Mouse (Mus musculus): ENCODE results near the gene Hoxb6.

The Hoxb6 gene

DNA sequence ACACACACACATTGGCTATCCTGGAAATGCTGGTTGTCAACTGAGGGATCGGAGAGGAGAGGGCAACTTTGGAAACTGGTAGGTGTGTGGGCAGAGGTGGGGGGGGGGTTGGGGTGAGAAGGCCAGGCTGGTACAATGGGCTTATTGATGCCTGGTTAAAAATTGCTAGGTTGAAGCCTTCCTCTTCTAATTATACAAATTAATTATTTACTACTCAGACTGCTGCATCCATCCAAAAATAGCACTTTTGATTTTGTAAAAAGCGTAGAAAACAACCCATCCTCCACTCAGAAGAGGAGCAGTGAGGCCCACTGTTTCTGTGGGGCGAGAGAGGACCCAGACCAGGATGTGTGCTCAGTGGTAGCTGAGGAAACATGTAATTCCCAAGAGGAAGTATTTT lies 42.7 kb downstream of the Hoxb6 start:
- no peak for DNase-seq (ENCODE audit: low spot score)

DNA sequence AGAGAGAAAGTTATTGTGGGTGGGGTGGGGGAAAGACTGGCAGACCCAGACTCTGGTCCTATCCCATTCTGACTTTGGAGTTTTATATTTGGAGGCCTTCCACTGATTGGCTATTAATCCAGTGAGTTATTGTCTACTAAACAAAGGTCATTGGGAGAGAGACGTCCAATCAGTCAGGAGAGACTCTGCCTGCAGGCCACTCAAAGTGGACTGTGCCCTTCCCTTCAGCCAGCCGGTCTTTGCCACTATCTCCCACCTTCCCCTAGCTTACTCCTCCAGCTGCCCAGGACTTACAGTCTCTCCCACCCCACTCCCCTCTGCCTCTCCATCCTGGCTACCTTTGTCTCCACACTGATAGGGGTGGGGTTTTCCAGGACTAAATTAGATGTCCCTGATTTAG lies 44.3 kb downstream of the Hoxb6 start:
- no peak for DNase-seq (ENCODE audit: low spot score)

DNA sequence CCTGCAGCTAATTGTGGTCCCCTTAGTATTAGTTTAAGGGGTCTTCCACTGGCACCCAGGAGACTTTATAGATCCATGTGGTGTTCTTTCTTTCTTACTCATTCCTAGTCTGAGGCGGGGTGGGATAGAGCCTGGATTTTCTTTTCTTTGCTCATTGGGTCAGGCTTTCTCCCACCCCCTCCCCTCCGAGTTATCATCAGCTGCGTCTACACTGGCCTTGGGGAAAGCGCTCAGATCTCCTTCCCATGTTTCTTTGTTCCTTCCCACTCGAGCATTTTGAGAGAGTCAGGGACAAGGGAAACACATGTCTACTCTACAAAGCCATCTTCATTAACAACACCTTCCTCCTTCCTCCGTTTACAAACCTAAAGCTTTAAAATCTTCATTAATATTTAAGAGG lies 44.8 kb downstream of the Hoxb6 start:
- DNase-seq (ENCODE audit: low spot score), result no peak

DNA sequence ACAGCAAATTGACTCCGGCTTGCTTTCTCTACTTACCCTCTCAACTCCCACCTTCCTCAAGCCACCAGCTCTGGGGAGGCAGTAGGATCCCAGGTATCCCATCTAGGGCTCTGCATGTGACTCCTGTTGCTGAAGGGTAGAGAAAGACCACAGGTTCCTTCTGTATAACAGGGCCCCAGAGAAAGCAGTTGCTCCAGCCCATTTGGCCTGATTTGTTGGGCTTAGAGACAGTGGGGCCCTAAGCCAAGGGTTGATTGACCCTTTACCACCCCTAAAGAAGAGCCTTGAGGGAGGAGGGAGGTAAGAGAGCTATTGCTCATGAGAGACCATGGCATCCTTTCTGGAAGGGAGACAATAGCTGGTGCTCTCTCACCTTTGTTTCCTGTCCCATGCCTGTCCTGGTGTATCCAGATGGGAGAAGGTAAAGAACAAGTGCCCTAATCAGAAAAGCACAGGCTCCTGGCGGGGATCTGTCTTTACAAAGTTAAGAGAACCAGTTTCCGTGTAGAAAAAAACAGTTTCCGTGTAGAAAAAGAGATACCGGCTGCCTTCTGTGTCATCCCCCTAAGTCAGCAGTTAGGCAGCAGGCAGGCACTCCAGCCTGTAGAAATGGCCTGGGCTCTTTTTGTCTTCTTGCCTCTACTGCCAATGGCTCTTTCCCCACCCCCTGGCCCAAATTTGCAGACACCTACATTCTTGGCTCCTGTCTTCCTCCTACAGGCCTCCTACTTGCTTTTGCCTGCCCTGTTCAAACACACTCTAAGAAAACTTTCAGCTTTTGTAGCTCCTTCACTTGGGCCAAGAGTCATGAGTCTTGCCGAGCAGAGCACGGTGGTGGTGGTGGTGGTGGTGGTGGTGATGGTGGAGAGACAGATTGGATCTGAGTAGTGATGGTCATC lies 46.9 kb downstream of the Hoxb6 start:
- no peak for DNase-seq (ENCODE audit: low spot score)

DNA sequence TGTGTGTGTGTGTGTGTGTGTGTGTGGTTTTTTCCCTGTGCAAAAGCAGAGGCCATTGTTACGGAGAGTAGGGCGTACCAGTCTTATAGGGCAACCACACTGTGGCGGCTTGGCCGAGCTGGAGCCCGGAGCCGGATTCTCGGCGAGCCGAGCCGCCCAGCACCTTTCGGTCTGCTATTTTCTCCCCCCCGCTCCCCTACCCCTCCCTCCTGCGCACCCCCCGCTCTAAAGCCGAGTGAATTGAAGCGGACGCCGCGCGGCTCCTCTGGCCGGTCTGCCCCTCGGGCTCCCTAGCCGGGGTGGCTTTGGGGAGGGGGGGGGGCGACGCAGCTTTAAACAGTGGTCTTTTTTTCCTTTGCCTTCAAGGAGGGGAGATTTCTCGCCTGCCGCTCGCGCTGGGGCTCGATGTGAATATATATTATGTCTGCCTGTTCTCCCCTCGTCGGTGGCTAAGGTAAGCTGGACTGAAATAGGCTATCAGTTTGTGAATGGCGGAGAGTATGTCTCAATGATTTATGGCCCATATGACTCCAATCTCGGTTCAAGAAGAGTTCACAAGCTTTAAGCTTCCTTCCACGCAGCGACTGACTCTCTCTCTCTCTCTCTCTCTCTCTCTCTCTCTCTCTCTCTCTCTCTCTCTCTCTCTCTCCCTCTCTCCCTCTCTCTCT lies 48.6 kb downstream of the Hoxb6 start:
- DNase-seq (ENCODE audit: low spot score), result no peak

DNA sequence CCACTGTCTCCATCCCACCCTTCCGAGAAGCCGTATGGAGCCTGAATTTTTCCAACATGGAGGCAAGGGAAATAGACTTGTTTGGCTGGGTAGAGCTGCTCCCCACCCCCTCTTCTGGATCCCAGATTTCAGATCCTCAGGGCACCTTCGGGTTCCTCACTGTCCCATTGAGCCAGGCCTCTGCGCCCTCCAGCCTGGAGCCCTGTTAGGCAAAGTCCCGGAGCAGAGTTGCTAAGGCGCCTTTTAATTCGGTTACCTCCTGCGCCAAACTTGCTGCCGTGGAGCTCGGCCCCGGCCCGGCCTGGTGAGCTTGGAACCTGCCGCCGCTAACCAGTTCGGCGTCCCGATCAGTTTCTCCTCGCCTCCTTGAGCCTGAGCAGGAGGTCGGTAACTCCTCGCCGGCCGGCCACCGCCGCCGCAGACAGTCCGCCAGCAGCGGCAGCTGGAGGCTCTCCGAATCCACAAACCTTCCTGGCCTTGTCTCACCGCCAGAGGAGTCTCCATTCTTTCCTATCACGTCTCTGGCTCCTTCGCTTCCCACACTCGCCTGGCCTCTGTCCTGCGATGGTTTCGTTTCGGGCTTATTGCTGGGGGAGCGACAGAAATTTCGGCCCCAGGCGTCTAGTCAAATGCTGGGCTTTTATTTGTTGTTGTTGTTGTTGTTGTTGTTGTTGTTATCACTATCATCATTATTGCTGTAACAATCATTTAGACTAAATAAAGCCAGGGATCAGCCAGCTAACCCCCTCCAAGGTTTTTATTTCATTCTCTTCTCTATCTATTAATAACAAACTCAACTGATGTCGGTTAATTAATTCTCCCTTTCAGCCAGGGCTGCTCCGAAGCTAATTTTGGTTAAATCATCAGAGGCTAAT lies 49.7 kb downstream of the Hoxb6 start:
- DNase-seq (ENCODE audit: low spot score), result no peak

DNA sequence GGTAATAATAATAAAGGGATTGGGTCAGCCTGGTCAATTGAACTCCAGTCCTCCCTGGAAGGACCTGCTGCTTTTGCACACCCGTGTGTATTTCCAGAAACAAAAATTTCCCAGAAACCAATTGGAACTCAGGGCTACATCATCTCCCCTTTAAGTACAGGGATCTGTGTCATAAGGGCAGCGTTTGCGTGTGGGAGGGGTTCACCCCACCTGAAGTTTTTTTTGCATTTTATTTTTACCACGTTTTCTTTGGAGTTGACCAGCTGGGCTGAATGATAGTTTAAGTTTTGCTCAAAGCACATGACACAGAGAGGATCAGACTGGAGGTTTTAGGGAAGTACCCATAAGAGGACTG lies 50.3 kb downstream of the Hoxb6 start:
- no peak for DNase-seq (ENCODE audit: low spot score)

DNA sequence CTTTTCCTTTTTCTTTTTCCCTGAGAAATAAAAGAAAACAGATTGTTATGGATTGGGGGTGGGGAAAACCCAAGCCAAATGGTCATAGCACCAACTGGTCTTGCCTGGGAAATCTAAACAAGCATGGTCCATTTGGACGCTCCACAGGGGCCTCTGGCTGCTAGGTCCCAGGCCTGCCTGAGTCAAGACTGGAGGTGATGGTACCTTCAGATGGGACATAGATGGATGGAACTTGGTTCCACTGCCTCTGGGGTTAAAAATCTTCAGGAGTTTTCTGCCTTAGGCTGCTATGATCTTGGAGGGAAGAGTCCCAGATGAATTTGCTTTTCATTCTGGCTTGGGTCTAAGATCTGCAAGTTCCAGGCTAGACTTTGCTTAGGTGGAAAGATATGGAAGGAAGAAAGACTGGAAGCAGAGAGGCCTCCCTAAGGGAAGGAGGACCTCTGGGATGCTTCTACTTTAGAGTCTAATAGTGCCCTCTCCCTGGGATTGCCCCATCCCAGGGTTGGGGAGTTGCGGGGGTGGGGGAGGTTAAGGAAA lies 51.0 kb downstream of the Hoxb6 start:
- DNase-seq (ENCODE audit: low spot score), result no peak

DNA sequence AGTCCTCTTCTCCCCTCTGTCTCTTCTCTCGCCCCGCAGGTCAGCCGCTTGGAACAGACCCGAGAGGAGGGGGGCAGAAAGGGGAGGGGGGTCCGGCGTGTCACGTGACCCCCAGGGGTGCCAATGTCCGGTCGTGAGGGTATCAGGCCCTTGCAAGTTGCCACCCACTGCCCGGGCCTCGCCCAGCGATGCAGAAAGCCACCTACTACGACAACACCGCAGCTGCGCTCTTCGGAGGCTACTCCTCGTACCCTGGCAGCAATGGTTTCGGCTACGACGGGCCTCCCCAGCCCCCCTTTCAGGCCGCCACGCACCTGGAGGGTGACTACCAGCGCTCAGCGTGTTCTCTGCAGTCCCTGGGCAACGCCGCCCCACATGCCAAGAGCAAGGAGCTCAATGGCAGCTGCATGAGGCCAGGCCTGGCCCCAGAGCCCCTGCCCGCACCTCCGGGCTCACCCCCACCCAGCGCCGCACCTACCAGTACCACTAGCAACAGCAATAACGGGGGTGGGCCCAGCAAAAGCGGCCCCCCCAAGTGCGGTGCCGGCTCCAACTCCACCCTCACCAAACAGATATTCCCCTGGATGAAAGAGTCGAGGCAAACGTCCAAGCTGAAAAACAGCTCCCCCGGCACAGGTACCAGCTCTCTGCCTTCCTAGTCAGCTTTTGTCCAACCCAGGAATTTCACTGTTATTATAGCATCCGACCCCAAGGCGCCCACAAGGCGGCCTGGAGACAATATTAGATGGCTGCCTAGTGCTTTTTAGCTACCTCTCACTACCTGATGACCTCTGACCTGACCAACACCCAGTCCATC lies 52.0 kb downstream of the Hoxb6 start:
- no peak for DNase-seq (ENCODE audit: low spot score)

DNA sequence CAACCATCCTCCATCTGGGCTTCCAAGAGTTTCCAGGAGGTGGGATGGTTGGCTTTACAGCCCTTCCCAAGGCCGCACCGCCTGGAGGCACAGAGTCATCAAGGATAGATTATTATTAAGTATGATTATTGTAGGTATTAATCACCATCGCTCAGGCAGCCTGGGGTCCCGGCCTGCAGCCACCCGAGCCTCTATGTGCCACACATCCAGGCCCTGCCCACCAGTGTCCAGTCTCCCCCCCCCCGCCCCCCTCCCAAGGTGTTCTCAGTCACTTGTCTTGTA lies 52.5 kb downstream of the Hoxb6 start:
- no peak for DNase-seq (ENCODE audit: low spot score)

DNA sequence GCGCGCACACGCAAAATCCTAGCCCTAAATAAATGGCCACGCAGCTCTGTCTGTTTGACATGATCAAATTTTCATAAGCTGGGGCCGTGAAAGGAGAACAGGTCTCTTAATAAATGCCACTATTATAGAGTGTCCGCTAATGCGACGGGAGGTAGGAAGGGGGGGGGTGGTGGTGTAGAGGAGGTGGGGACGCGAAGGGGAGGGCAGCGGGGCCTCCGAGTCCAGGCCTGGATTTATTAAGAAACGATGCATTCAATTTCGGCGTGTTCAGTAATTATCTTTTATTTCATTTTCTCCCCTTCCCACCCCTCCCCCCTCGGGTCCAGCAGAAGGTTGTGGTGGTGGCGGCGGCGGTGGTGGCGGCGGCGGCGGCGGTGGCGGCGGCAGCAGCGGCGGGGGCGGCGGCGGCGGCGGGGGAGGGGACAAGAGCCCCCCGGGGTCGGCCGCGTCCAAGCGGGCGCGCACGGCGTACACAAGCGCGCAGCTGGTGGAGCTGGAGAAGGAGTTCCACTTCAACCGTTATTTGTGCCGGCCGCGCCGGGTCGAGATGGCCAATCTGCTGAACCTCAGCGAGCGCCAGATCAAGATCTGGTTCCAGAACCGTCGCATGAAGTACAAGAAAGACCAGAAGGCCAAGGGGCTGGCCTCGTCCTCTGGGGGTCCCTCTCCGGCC lies 53.1 kb downstream of the Hoxb6 start:
- DNase-seq (ENCODE audit: low spot score), result no peak

DNA sequence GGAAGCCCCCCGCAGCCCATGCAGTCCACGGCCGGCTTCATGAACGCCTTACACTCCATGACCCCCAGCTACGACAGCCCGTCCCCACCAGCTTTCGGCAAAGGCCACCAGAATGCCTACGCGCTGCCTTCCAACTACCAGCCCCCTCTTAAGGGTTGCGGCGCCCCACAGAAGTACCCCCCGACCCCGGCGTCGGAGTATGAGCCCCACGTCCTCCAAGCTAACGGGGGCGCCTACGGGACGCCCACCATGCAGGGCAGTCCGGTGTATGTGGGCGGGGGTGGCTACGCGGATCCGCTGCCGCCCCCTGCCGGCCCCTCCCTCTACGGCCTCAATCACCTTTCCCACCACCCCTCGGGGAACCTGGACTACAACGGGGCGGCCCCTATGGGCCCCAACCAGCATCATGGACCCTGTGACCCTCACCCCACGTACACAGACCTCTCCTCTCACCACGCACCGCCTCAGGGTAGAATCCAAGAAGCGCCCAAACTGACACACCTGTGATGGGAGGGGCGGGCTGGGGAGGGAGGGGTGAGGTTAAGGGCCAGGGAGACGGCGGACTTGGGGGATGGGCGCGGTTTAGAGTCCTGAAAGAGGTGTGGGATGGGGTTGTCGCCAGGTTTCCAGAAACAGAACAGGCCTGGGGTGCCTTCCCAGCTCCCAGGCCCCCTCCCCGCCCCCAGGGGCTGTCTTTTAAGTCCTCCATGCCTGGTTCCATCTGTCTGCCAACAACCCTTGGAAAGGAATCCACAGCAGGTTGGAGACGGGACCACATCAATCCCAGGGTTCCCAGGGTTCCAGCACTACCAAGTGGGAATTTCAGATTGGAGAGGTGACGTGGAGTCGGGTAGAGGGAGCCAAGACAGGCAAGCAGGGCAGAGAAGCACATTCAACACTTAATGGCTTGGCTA lies 53.9 kb downstream of the Hoxb6 start:
- DNase-seq (ENCODE audit: low spot score), result no peak

DNA sequence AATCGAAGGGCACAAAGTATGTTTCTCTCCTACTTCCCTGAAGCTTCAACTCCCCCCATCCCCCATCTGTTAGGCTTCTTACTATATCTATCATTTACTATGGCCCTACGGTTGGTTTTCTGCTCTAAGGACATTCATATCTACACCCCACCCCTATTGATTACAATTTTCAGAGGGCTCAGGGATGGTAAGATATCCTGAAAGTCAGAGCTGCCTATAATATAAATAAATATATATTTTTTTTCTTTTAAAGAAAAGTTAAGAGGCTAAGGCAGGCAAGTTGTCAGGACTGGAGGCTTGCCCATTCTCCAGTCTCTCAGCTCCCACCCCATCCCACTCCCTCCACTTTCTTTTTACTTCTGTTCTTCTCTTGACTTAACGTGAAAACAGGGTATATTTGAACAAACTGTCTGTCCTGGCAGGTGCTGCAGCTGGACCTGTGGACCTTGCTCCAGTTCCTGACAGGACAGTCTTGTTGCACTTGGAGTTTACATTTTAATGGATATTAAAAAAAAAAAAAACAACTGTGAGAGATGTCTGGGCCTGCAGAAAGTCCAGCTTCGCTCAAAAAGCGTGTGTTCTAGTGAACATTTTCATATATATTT lies 54.7 kb downstream of the Hoxb6 start:
- no peak for DNase-seq (ENCODE audit: low spot score)

DNA sequence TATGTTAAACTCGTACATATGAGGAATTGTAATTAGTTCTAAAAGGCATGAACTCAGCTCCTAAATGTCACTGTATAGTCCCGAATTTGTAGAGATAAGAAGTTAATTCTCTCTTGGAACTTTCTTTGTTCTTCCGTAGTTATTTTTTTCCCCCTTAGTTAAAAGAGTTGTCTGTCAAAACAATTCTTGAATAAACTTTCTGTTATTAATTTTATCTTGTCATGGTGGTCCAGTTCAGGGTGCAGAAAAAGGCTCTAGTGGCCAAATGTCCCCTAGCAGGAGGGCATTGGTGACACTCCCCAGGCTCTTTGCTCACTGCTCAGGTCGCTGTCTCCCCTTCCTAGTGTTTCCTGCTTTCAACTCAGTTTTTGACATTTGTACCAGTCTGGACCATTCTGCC lies 55.4 kb downstream of the Hoxb6 start:
- DNase-seq (ENCODE audit: low spot score), result no peak

DNA sequence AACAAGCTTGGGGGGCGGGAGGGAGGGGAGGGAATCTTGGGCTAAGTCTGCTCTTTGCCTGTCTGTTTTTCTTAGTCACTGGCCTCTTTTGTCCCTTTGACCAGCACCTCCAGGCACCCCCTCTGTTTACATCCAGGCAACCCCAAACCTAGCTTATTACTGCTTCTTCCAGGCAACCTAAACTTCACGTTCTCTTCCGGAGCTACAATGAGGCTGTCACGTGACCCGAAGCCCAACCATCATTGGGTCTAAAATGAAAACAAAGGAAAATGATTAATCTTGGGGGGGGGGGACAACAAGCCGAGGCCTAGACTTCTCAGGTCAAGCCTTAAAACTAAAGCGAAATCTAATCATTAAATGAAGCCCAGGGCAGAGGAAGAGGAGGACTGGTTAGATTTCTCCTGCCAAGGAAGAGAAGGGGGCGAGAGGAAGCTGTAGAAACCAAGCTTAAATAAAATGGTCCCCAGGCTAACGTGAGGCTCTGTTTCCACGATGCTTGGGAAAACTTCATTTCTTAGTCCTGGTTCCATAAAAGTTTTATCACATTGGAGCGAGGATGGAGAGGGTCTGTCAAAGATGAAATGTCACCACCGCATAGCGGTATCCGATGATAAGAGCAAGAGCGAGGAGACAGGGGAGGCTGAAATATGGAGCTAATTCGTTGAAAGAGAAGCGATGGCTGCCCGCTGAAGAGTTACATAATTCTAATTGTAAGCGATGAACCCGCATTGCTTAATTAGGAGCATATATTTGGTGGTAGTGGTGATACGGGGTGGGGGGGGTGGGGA lies 56.1 kb downstream of the Hoxb6 start:
- DNase-seq (ENCODE audit: low spot score), result no peak

DNA sequence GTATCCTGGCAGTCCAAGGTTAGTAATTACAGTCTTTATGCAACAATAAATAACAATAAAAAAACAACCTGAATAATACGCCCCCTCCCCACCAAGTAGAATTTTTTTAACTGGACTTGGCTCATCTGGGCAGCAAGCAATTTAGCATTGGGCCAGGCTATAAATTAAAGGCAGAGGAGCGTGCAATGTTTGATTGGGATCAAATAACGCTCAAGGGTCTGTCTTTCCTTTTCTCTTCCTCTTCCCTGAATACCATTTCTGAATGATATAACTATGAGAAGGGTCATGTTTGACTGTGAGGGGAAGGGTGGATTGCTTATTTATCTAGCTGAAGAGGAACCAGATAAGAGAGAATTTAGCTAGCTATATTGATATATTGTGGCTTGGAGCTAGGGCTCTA lies 56.7 kb downstream of the Hoxb6 start:
- DNase-seq (ENCODE audit: low spot score), result no peak

DNA sequence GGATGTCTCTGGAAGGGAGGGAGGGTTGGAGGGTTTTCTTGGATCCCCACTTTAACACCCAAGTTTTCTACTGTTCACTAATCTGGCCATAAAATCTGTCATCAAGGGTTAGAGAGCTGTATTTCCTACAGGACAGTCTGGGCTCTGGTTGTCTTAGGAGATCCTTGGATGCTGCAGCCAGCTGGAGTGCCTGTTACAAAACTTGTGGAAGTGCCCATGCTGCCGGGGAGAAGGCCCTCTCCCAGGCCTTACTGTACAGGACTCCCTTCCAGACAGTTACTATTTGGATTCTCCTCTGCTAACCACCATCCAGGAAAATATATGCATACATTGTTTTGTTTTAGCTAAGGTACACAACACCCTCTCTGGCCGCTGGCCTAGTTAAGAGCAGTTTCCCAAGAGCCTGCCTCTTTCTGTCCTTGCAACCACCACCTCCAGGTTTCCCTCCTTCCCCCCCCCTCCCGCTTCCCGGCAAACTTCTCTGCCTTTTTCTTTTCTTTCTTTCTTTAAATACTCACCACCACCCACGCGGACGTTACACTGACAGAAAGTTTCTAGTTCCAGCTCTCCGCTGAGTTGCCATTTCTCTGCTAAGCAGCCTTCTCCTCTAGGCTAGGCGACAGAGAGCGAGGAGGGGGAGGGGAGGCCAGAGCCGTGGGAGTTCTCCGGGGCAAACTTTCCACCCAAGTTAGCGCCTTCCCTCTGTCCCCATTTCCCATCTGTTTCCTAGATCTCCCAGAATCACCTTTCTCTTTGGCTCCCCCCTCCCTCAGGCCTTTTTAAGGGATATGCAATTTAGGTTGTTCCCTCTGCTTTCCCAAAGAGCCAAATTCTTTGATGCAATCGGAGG lies 57.4 kb downstream of the Hoxb6 start:
- DNase-seq (ENCODE audit: low spot score), result no peak

DNA sequence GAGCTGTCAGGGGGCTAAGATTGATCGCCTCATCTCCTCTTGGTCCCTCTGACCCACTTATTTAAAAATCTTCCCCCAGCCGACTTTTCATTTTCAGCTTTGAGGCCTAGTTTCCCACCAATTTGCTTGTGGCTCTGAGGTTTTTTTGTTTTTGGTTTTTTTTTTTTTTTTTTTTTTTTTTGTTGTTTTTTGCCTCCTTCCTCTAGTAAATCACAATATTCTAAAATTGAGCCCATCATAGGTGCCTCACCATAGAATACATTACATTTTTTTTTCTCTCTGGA lies 58.0 kb downstream of the Hoxb6 start, which contains the start of gene Hoxb2:
TSS of gene Hoxb2 (plus strand) at position 185 of the 284 bp plus-strand sequence.
- no peak for DNase-seq (ENCODE audit: low spot score)
